Mouse (Mus musculus): ENCODE measurements around the gene Nptx1.

The Nptx1 gene

DNA sequence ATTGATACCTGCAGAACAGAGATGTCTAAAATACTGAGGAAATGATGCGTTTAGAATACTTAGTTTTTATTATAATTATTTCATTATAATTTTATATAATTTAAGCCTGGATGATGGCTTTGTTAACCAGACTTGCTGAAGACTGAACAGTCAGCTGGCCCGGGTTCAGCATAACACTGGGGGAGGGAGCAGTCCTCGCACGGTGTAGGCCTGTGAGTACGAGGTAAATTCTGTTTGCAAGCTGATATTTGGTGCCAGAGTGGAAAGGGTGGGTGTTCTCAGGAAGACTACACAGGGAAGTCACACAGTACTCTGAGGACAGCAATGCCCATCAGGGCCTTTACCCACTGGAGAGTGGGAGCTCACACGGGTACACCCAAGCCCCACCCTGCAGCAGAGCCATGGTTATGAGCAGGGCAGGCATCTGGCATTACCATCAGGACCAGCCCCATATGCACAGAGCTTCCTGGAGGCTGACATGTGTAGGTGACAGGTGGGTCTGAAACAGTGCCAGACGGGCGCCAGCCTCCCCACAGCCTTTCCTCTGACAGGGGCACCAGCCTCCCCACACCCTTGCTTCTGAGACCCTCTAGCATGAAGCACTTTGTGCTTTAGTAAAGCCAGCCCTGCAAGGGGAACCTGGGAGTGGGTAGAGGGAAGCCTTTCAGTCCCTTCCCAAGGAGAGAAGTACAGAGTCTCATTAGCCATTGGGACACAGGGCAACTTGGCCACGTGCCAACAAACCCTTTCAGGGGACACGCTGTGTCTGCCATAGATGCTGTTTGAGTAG lies 3.2 kb upstream of the Nptx1 start:
- no peak for DNase-seq (ENCODE audit: low spot score)

- DNase-seq (ENCODE audit: low spot score): no peak
Observed at GRCm38 (mm10) chr11:119549371-119549811, 1.8 kb upstream of the Nptx1 start.

DNA sequence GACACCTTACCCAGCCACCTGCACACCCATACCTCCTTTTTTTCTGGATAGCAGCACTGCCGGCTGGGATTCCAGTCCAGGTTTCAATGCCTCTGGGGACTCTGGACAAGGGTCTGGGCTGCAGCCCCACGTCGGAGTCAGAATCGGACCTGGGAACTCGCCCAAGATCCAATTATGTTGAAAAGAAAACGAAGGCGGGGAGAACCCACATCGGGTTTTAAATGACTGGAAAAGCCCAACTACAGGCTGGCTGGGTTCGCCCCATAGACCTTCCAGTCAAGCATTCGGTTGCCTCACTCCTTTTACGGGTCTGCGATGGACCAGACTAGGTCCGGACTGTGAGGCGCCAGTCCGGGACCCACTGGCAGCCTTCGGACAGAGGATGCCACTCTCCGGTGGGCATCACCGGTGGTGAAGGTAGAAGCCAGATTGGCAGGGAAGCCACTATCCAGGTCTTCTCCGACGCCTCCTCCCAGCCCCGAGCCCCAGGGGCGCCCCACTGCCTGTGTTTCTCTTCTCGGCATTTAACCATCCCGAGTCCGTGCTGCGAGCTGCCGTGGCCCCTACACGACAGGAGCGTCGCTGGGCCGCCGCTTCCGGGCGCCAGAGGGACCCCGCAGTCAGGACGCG lies 1.3 kb upstream of the Nptx1 start:
- no peak for DNase-seq (ENCODE audit: low spot score)

GRCm38 (mm10) chr11:119547951-119548591 lies 518 bp upstream of the Nptx1 start:
- no peak for DNase-seq (ENCODE audit: low spot score)

GRCm38 (mm10) chr11:119546496-119547182 lies 914 bp downstream of the Nptx1 start:
- no peak for DNase-seq (ENCODE audit: low spot score)

DNA sequence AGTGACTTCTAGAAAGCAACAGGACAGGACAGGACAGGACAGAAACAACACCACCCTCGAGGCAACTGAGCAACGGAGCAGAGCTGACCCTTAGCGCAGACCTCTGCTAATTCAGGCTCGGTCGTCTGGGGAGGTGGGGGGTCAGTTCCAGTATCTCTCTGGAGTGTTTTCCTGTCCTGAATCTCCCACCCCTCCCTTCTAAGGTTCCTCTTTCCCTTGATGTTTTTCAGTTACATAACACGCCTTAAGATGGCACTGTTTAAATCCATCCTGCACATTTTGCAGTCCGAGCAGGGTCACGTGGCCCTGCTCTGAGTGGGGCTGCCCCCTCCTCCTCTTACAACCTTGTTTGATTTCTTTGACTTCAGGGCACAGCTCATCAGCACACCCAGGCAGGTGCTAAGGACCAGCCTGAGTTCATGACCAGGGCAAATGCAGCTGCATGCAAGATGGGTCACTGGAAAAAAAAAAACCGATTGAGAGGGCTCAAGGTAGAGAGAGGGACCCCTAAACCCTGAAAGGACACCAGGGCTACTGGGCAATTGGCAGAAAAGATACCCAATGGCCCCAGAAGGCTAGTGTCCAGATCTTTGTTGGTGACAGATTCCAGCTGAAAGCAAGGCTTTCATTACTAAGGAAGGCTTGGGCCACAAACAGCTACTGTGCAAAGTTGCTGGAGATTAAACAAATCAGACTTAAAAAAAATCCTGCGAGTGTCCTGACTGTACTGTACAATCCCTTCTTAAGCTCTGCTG lies 1.6 kb downstream of the Nptx1 start:
- DNase-seq (ENCODE audit: low spot score): no peak

GRCm38 (mm10) chr11:119545281-119545680 lies 2.3 kb downstream of the Nptx1 start:
- no peak for DNase-seq (ENCODE audit: low spot score)

DNA sequence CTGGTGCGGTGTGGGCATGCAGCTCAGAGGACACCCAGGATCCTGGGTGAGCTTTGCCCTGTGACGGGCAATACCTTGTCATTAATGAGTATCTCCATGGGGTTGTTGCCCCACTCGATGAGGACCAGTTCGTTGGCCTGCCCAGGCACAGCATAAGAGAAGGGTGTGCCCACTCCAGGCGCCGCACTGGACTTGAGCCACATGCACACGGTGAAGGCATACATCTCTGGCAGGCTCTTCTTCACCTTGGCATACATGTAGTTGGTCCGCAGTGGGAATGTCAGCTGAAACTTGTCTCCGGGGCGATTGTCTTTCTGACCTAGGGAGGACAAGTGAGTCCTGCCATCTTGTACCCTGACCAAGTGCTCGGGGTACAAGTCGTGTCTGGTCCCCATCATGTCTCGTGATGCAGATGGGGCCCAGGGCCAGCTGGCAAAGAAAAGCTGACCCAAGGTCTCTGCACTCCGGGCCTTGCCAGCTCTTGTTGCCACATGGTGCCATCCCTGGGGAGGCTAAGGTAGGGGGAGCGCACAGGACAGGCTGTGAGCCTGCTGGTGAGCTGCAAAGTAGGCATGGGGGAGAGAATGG lies 2.9 kb downstream of the Nptx1 start:
- DNase-seq (ENCODE audit: low spot score): no peak

DNA sequence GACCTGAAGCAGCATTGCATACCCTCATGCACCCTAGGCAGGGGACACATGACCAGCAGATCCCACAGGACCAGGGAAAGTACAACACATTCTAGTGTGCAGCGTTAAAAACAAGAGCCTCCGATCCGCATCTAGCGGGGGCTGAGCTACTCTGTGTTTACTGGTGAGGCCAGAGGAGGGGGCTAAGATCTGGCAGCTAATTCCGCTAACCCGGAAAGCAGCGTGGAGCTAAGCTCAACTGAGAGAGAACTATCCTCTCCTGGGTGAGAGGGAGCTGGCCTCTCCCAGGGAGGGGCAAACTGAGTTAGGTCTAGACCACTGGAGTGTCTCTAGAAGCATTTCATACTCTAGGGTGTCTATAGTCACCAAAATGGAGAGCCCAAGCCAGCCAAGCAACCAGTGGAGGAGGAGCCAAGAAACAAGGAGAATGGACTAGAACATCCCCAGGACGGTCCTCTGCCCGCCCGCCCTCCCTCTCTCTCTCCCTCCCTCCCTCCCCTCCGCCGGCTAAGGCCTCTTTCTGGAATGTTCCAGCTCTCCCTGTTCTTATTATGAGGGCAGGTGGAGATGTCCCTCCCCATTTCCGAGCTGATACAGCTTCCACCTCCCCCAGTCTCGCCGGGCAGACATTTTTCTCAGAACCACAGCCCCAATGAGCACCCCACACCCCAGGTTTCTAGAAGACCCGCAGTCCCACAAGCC lies 3.6 kb downstream of the Nptx1 start:
- DNase-seq (ENCODE audit: low spot score): no peak

DNA sequence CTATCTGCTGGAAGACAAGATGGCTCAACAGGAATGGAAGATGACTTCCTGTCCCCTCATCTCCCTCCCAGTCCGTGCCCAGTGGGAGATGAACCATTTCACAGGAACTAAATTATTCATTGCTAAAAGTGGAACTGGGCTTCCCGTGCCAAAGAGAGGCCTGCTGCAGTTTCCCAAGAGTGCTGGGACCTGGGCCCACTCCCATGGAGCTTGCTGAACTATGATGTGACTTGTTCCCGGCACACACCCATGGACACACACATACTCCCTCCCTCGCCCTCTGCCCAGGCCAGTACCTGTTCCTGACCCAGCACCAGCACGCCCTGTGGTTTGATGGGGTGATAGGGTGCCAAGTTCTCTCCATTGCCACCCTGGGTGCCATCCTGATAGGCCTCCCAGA lies 4.7 kb downstream of the Nptx1 start:
- no peak for DNase-seq (ENCODE audit: low spot score)

- no peak for DNase-seq (ENCODE audit: low spot score)
Observed at GRCm38 (mm10) chr11:119542371-119542770, 5.2 kb downstream of the Nptx1 start.

- DNase-seq (ENCODE audit: low spot score): no peak
Observed at GRCm38 (mm10) chr11:119541082-119541481, 6.5 kb downstream of the Nptx1 start.

DNA sequence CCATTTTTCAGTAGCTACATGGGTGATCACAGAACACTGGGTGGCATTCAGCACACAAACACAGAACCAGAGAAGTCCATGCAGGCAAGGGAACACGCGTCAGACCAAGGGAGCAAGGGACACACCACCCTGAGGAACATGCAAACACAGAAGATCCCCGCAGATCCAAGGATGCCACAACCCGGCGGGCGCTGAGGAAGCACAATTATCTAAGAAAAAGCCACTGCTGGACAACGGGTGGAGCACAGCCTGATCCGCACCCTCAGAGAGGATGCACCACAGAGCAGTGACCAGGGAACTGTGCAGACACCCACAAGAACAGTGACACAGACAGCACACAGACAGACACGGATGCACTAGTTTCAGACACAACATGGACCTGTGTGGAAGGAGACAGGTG lies 7.0 kb downstream of the Nptx1 start:
- no peak for DNase-seq (ENCODE audit: low spot score)

- no peak for DNase-seq (ENCODE audit: low spot score)
Observed at GRCm38 (mm10) chr11:119539944-119540343, 7.6 kb downstream of the Nptx1 start.

GRCm38 (mm10) chr11:119533745-119534144 lies 13.8 kb downstream of the Nptx1 start:
- no peak for DNase-seq (ENCODE audit: low spot score)

DNA sequence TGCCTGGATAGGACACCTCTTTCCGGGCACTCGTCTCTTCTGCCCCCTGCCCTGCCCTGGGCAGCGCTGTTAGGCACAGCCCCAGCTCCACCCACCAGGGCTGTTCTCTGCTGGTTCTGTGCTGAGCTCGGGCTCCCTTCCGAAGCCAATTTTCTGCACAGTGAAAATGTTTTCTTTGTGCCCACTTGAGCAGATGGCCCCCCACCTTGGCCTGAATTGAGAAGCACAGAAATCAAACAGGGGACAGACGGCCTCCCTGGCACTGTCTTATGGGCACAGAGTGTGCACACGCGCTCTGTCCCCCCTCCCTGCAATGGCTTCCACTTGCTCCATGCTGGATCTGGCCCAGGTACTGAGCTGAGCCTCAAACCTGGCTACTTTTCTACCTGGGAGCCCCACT lies 15.1 kb downstream of the Nptx1 start:
- DNase-seq (ENCODE audit: low spot score): no peak

DNA sequence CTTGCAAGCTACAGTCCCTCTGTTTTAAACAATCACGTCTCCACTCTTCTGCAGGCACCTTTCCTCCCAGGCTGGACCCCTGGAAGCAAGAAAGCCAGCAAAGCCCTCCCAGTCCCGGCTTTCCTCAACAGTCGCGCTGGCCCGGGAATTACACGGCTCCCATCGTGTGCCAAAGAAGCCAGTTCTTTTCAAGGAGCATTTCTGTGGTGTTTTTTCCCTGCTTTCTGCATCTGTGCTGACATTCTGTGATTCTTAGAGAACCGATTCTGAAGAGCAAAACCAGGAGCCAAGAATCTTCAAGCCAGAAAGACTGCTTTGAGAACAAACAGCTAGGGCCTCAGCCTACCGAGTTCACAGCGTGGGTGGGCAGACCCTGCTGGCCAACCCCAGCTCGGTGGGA lies 18.6 kb downstream of the Nptx1 start:
- DNase-seq (ENCODE audit: low spot score): no peak

GRCm38 (mm10) chr11:119526068-119526966 lies 21.2 kb downstream of the Nptx1 start:
- no peak for DNase-seq (ENCODE audit: low spot score)

GRCm38 (mm10) chr11:119524545-119524949 lies 23.0 kb downstream of the Nptx1 start:
- peak; percentile 88 for DNase-seq (ENCODE audit: low spot score)

DNA sequence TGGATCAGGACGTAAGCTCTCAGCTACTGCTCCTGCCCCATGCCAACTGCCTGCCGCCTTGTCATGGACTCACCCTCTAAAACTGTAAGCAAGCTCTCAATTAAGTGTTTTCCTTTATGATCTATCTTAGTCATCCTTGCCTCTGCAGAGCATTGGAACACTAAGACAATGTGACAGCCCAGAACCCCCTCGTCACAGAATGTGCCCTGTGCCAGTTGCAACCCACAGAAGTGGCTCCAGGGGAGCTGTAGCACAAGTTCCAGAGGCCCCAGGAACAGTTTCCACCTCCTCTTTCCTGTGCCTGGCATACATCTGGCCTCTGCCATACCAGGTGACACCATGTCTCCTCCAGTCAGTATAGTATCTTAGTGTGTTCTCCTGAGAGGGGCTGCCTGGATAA lies 24.2 kb downstream of the Nptx1 start:
- no peak for DNase-seq (ENCODE audit: low spot score)
